Mouse (Mus musculus) lung, embryonic 16.5 days (tissue): Measurements from ENCODE around the gene Rsu1. TPM values are rescaled to one million over a fixed set of nuclear protein-coding genes. Genes with fewer than 3 reads are reported as not detected.

Experiments
- ATAC-seq: fragments of 200-750 bp; cut with Nextera tagmentation; 2 replicates; pipeline ENCODE4 v1.8.0; 2017; ENCODE audit warnings: low read depth, mild to moderate bottlenecking, moderate library complexity
- H3K27ac ChIP-seq: fragments of 300-500 bp; sonication (generic); 2 replicates; pipeline ENCODE4 v1.5.1; 2014; ENCODE audit warnings: mild to moderate bottlenecking, control low read depth, low read length
- H3K27me3 ChIP-seq: fragments of 300-500 bp; sonication (generic); 2 replicates; pipeline ENCODE4 v1.6.1; 2014; ENCODE audit warnings: low read depth, low read length, mixed read lengths; ENCODE audit not compliant: control insufficient read depth, insufficient read depth
- H3K36me3 ChIP-seq: fragments of 300-500 bp; sonication (generic); 2 replicates; pipeline ENCODE4 v1.6.1; 2014; ENCODE audit warnings: low read length; ENCODE audit not compliant: control insufficient read depth, insufficient read depth
- H3K4me1 ChIP-seq: fragments of 300-500 bp; sonication (generic); replicated peaks from 2 replicates; pipeline ENCODE4 v1.6.1; 2014; ENCODE audit warnings: low read length, mixed read lengths; ENCODE audit not compliant: control insufficient read depth, insufficient read depth
- H3K4me2 ChIP-seq: fragments of 300-500 bp; sonication (generic); 2 replicates; pipeline ENCODE4 v1.6.1; 2014; ENCODE audit warnings: low read depth, low read length, control low read depth
- H3K4me3 ChIP-seq: fragments of 300-500 bp; sonication (generic); 2 replicates; pipeline ENCODE4 v1.5.1; 2014; ENCODE audit warnings: mild to moderate bottlenecking, low read length, control low read depth
- H3K9ac ChIP-seq: fragments of 300-500 bp; sonication (generic); 2 replicates; pipeline ENCODE4 v1.6.1; 2014; ENCODE audit warnings: low read length, control low read depth
- H3K9me3 ChIP-seq: fragments of 300-500 bp; sonication (generic); 2 replicates; pipeline ENCODE4 v1.6.1; 2016; ENCODE audit warnings: low read length; ENCODE audit not compliant: control insufficient read depth
- WGBS: fragments of 180-500 bp; shearing (Covaris S2); extraction: QIAGEN DNeasy Blood & Tissue Kit; methylation state at CpG from one replicate; pipeline ENCODE4 v1.1.7; 2014; 5-methylcytosine and 5-hydroxymethylcytosine counted together
- polyA plus RNA-seq: library from polyadenylated mRNA; unstranded; fragments of >200 nt; fragmentation: Nextera tagmentation; extraction: Ambion mirVana; gene quantifications from 2 replicates; pipeline ENCODE4 v1.2.1, GENCODE M21; 2015

Gene Rsu1
- polyA plus RNA-seq, 1 experiment from 2014 or later, result 187 TPM

- Histone ChIP-seq H3K9me3 (no peaks in the 10 kb centered on the region), H3K27me3 (no peaks in the 10 kb centered on the region), H3K4me3 (no peak overlapping the region), H3K4me2 (no peak overlapping the region), H3K36me3 (no peaks in the 10 kb centered on the region), H3K4me1 (peaks cover 3% of the 10 kb centered on the region), H3K9ac (no peak overlapping the region), H3K27ac (no peak overlapping the region)
- 93% methylated on average over 4 of the region's 4 CpGs for WGBS
- ATAC-seq, result no peak
Measured at GRCm38 (mm10) chr2:13268681-13269293, 2.4 kb downstream of the Rsu1 start.

DNA sequence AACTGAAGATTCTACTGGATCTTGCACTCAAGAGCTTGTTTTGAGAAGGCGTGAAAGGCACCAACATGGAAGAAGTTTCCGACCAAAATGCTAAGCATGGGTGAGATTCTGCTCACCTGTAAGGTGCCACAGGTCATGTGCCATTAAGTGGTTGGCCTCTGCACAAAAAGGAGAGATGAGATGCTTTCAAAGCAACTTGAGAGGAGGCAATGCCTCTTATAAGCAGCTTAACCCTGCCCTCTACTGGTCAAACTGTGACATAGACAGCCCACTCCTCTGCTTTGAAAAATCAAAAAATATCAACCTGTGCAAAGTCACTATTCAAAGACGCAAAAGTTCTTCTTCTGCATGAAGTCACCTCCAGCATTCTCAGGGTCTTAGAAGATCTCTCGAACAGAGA lies 6.3 kb downstream of the Rsu1 start:
- Histone ChIP-seq H3K27ac (no peak overlapping the region), H3K4me2 (no peak overlapping the region), H3K27me3 (no peaks in the 10 kb centered on the region), H3K36me3 (peaks cover 2% of the 10 kb centered on the region; the same call in 1 of the 2 replicates), H3K9me3 (no peaks in the 10 kb centered on the region), H3K4me3 (no peak overlapping the region), H3K4me1 (no peaks in the 10 kb centered on the region; the same call in 1 of the 2 replicates), H3K9ac (no peak overlapping the region)
- ATAC-seq, result 0 out of 2 replicates have a peak, but pooled peaks have one; percentile 31
- WGBS, result 46% methylated on average over 4 of the region's 4 CpGs

DNA sequence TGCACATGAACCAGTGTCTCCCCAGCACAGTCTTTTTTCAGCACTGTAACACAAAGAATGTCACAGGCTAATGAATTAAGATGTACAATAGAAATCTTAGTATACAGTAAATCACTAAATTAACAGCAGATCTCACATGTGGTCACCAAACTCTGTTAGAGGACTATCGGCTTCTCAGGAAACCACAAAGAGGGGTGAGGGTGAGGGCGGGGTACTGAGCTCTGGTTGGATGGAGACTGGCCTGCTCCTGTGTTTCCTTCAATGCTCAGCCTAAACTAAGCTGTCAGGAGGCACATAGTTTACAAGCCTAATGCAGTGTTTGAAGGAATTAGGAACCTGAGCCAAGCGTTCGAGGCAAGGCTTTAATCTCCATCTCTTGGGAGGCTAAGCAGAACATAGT lies 8.1 kb downstream of the Rsu1 start:
- no peaks in the 10 kb centered on the region for H3K27me3 ChIP-seq
- H3K9ac ChIP-seq, result no peak overlapping the region
- H3K4me2 ChIP-seq, result no peak overlapping the region
- WGBS, result 76% methylated on average over 4 of the region's 4 CpGs
- no peak for ATAC-seq
- H3K9me3 ChIP-seq, result no peaks in the 10 kb centered on the region
- H3K4me1 ChIP-seq, result no peaks in the 10 kb centered on the region
- H3K4me3 ChIP-seq, result no peak overlapping the region
- peaks cover 2% of the 10 kb centered on the region; the same call in 1 of the 2 replicates for H3K36me3 ChIP-seq
- H3K27ac ChIP-seq, result no peak overlapping the region

GRCm38 (mm10) chr2:13258606-13259005 lies 12.6 kb downstream of the Rsu1 start:
- no peaks in the 10 kb centered on the region for H3K27me3 ChIP-seq
- H3K9ac ChIP-seq, result no peak overlapping the region
- 66% methylated on average over 2 of the region's 2 CpGs for WGBS
- no peak overlapping the region for H3K4me2 ChIP-seq
- no peak overlapping the region for H3K27ac ChIP-seq
- H3K9me3 ChIP-seq, result peaks cover 5% of the 10 kb centered on the region
- H3K4me1 ChIP-seq, result no peaks in the 10 kb centered on the region
- no peak for ATAC-seq
- H3K4me3 ChIP-seq, result no peak overlapping the region
- H3K36me3 ChIP-seq, result peaks cover 14% of the 10 kb centered on the region

DNA sequence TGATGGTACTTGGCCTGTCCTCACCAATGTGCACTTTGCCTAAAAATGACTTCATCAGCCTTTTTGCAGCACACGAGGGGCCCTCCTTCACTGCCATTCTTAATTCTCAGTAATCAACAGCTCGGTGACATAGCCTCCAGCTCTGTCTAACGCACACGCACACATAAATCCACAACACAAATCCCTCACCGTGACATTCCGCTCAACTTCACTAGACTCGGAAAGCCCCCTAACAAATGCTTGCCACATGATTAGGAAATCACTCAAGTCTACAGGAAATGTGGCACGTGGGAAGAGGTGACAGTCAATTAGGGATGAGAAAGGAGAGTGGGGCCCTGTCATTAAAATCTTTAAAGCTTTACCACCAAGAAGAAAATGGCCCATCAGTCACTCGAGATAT lies 30.5 kb downstream of the Rsu1 start:
- no peak overlapping the region for H3K27ac ChIP-seq
- no peaks in the 10 kb centered on the region for H3K27me3 ChIP-seq
- peaks cover 5% of the 10 kb centered on the region; the same call in 1 of the 2 replicates for H3K36me3 ChIP-seq
- 59% methylated on average over 9 of the region's 9 CpGs for WGBS
- ATAC-seq, result no peak
- H3K9me3 ChIP-seq, result no peaks in the 10 kb centered on the region
- no peak overlapping the region for H3K9ac ChIP-seq
- H3K4me1 ChIP-seq, result no peaks in the 10 kb centered on the region
- no peak overlapping the region for H3K4me2 ChIP-seq
- no peak overlapping the region for H3K4me3 ChIP-seq

DNA sequence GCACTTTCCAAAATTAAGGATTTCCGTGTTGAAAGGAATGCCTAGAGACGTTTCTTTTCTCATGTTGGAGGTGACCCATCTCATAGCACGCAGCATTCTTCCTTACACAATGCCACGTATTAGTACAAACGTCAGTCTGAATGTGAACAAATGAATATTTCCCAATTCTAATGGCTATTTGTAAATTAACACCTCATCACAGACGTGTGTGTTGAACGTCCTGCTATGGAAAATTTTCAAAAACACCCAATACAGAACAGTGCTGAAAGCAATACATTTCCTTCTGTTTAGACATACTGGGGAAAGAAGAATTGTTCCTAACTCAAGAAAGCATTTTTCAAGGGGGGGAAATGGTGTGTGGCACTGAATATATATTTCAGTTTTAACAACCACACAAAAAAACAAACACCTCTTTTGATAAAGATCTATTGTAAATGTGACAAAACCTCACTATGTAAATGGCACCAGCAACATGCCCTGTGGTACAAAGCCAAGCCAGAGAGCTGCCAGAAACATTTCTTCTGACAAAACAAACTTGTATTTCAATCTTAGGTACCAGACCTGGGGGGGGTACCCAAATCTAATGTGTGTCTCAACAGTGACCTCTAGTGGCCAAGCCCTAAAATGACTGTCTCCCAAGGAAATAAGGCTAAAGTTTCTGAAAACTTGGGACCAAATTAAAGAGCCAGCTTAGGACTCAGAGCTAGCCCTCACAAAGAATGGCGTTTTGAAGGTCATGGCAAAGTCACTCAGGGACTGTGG lies 33.9 kb downstream of the Rsu1 start:
- peak; percentile 71 for ATAC-seq
- H3K27ac ChIP-seq, result no peak overlapping the region
- H3K4me3 ChIP-seq, result no peak overlapping the region
- peaks cover 5% of the 10 kb centered on the region; the same call in 1 of the 2 replicates for H3K36me3 ChIP-seq
- H3K4me1 ChIP-seq, result no peaks in the 10 kb centered on the region
- no peak overlapping the region for H3K4me2 ChIP-seq
- H3K9me3 ChIP-seq, result no peaks in the 10 kb centered on the region
- WGBS, result 36% methylated on average over 8 of the region's 8 CpGs
- H3K9ac ChIP-seq, result no peak overlapping the region
- H3K27me3 ChIP-seq, result no peaks in the 10 kb centered on the region

GRCm38 (mm10) chr2:13235696-13236095 lies 35.5 kb downstream of the Rsu1 start:
- H3K4me2 ChIP-seq, result no peak overlapping the region
- H3K4me1 ChIP-seq, result no peaks in the 10 kb centered on the region
- H3K27me3 ChIP-seq, result no peaks in the 10 kb centered on the region
- no peak for ATAC-seq
- H3K36me3 ChIP-seq, result peaks cover 5% of the 10 kb centered on the region; the same call in 1 of the 2 replicates
- H3K9me3 ChIP-seq, result no peaks in the 10 kb centered on the region
- H3K4me3 ChIP-seq, result no peak overlapping the region
- 61% methylated on average over 5 of the region's 5 CpGs for WGBS
- no peak overlapping the region for H3K27ac ChIP-seq
- no peak overlapping the region for H3K9ac ChIP-seq

- Histone ChIP-seq H3K4me2 (no peak overlapping the region), H3K36me3 (peaks cover 5% of the 10 kb centered on the region; the same call in 1 of the 2 replicates), H3K9me3 (no peaks in the 10 kb centered on the region), H3K27ac (no peak overlapping the region), H3K27me3 (no peaks in the 10 kb centered on the region), H3K9ac (no peak overlapping the region), H3K4me3 (no peak overlapping the region), H3K4me1 (no peaks in the 10 kb centered on the region)
- no peak for ATAC-seq
- WGBS, result 86% methylated on average over 10 of the region's 10 CpGs
Measured at GRCm38 (mm10) chr2:13234796-13235195, 36.4 kb downstream of the Rsu1 start.

DNA sequence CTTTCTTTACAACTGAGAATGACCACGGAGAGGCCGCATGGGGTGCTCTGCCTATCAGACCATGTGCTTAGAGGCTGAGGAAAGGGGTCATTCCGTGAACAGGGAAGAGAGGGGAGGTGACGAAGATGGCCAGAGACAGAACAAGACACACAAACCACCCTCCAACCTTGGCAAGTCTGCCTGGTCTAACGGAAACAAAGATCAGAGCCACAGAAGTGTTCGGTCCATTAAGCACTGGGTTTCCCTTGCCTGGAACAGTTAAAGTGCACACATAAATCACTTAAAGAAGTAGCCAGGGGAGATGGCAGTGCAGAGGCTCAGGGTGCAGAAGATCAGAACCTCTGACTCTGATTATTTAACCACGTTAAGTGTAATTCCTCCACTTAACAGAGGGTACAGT lies 37.3 kb downstream of the Rsu1 start:
- H3K27me3 ChIP-seq, result no peaks in the 10 kb centered on the region
- H3K4me2 ChIP-seq, result no peak overlapping the region
- H3K4me1 ChIP-seq, result no peaks in the 10 kb centered on the region
- H3K9ac ChIP-seq, result no peak overlapping the region
- no peak overlapping the region for H3K27ac ChIP-seq
- H3K9me3 ChIP-seq, result no peaks in the 10 kb centered on the region
- no peak overlapping the region for H3K4me3 ChIP-seq
- WGBS, result 52% methylated on average over 7 of the region's 7 CpGs
- H3K36me3 ChIP-seq, result no peaks in the 10 kb centered on the region; the same call in 1 of the 2 replicates
- ATAC-seq, result no peak
